Mouse (Mus musculus): Measurements from ENCODE around the gene Gm20920. TPM values are rescaled to one million over a fixed set of nuclear protein-coding genes. Genes with fewer than 3 reads are reported as not detected.
"Not testable (repeated sequence)": the region's sequence is repeated elsewhere in the genome, so short reads cannot be mapped to it uniquely, and the experiment has no call there.

Gene Gm20920
- total RNA-seq (2021) = not detected
- long read RNA-seq, experiment 1 = 0 reads
- long read RNA-seq, experiment 2 = 0 reads

- not testable (repeated sequence) for DNase-seq
Observed at GRCm38 (mm10) chrY:51851820-51852219, at the start of gene Gm20920. TSS of gene Gm20920 (plus strand) at chrY:51852120.

Data from adrenal gland, postnatal 10 days (tissue).